Mouse (Mus musculus): ENCODE data around the gene 1700012A03Rik.

DNA sequence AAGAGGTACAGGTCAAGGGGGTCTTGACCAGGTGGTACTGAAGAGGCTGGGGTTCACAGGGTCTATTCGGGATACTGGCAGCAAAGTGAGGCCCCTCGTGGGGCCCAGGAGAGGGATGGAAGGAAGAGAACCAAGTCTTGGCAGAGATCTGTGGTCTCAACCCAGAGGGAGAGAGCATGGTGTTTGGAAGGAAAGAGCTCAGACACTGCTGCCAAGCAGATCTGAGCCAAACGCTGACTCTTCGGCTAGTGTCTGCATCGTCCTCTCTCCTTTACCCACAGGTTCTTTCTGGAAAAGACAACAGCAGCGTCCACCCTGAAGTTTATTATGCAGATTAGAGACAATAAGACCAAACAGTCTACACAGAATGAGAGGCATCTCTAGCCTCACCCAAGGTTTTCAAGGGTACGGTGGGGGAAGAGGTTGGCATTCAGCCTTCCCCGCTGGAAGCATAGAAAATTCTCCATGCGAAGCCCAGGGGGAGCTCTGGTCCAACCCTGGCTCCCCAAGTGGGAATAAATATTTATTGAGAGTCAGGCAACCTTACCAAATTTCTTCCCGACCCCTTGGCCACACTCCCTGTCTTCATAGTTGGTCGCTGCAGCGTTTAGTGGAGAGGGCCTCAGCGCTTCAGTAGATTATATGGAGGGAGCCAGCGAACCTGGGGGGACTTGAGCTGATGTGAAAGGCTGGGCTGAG is 32.5 kb upstream of the 1700012A03Rik start:
- TF ChIP-seq POLR2A (IDR thresholded peaks at IDR 0.05; ENCODE audit: insufficient read depth, low read depth, low read length) (no peak), CTCF (IDR thresholded peaks at IDR 0.05; ENCODE audit: insufficient read depth, low read depth, low read length) (no peak)

Measured in olfactory bulb, adult 2 months (tissue).